Mouse (Mus musculus) hindbrain, embryonic 15.5 days (tissue): Measurements from ENCODE around the gene Tmprss4. TPM values are rescaled to one million over a fixed set of nuclear protein-coding genes. Genes with fewer than 3 reads are reported as not detected.

ENCODE experiments used
- ATAC-seq: fragments of 200-750 bp; cut with Nextera tagmentation; 2 replicates; pipeline ENCODE4 v1.8.0; 2017; ENCODE audit warnings: low read depth, moderate number of reproducible peaks, moderate TSS enrichment; ENCODE audit not compliant: low FRiP score
- H3K27ac ChIP-seq: fragments of 300-500 bp; sonication (generic); replicated peaks from 2 replicates; pipeline ENCODE4 v1.5.1; 2015; ENCODE audit warnings: mild to moderate bottlenecking, inconsistent platforms
- H3K27me3 ChIP-seq: fragments of 300-500 bp; sonication (generic); 2 replicates; pipeline ENCODE4 v1.6.1; 2015; ENCODE audit warnings: control low read depth, inconsistent platforms
- H3K36me3 ChIP-seq: fragments of 300-500 bp; sonication (generic); 2 replicates; pipeline ENCODE4 v1.6.1; 2015; ENCODE audit warnings: control low read depth, inconsistent platforms
- H3K4me1 ChIP-seq: fragments of 300-500 bp; sonication (generic); replicated peaks from 2 replicates; pipeline ENCODE4 v1.6.1; 2015; ENCODE audit warnings: control low read depth, inconsistent platforms
- H3K4me2 ChIP-seq: fragments of 300-500 bp; sonication (generic); 2 replicates; pipeline ENCODE4 v1.6.1; 2015; ENCODE audit warnings: moderate library complexity, mild to moderate bottlenecking, inconsistent platforms
- H3K4me3 ChIP-seq: fragments of 300-500 bp; sonication (generic); 2 replicates; pipeline ENCODE4 v1.5.1; 2015; ENCODE audit warnings: mild to moderate bottlenecking, inconsistent platforms
- H3K9ac ChIP-seq: fragments of 300-500 bp; sonication (generic); 2 replicates; pipeline ENCODE4 v1.6.1; 2015; ENCODE audit warnings: inconsistent platforms
- H3K9me3 ChIP-seq: fragments of 300-500 bp; sonication (generic); 2 replicates; pipeline ENCODE4 v1.6.1; 2016; ENCODE audit warnings: control low read depth, inconsistent platforms
- WGBS: fragments of 180-500 bp; shearing (Covaris S2); methylation state at CpG from one replicate; pipeline ENCODE4 v1.1.7; 2015; 5-methylcytosine and 5-hydroxymethylcytosine counted together
- polyA plus RNA-seq: library from polyadenylated mRNA; unstranded; fragments of >200 nt; fragmentation: Nextera tagmentation; extraction: Ambion mirVana; gene quantifications from 2 replicates; pipeline ENCODE4 v1.2.1, GENCODE M21; 2015

The Tmprss4 gene
- polyA plus RNA-seq, 1 experiment from 2014 or later, result 0.14 TPM

DNA sequence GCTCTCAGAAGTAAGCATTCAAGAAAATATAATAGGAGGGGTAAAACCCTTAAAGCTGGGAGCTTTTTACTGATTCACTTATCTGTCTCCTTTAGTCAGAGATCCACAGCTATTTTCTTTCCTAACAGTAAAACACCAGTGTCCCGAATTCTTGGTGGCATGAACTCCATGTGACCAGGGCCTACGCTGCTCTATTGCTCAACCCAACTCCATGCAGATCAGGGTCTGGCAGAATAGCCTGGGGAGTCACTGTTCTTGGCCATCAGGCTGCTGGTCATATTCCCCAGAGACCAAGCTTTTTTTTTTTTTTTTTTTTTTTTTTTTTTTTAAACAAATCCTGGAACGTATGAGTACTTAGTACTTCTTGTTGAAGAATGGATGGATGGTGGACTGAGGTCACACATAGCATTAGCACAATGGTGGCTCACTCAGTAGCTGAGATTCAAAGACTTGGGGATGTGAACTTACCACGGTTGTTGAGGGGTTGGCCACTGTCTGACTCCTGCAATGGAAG lies 14.2 kb downstream of the Tmprss4 start:
- no peaks in the 10 kb centered on the region for H3K9me3 ChIP-seq
- WGBS, result 91% methylated on average over 4 of the region's 4 CpGs
- H3K36me3 ChIP-seq, result no peaks in the 10 kb centered on the region
- no peak overlapping the region for H3K4me3 ChIP-seq
- no peak for ATAC-seq
- H3K4me1 ChIP-seq, result no peaks in the 10 kb centered on the region
- H3K9ac ChIP-seq, result no peak overlapping the region
- H3K4me2 ChIP-seq, result no peak overlapping the region
- H3K27me3 ChIP-seq, result no peaks in the 10 kb centered on the region
- no peak overlapping the region for H3K27ac ChIP-seq

GRCm38 (mm10) chr9:45188570-45189563 lies 15.0 kb downstream of the Tmprss4 start:
- no peak for ATAC-seq
- 89% methylated on average over 10 of the region's 10 CpGs for WGBS
- H3K9ac ChIP-seq, result no peak overlapping the region
- no peaks in the 10 kb centered on the region for H3K36me3 ChIP-seq
- H3K9me3 ChIP-seq, result no peaks in the 10 kb centered on the region
- H3K4me1 ChIP-seq, result no peaks in the 10 kb centered on the region
- H3K27ac ChIP-seq, result no peak overlapping the region
- no peak overlapping the region for H3K4me3 ChIP-seq
- no peaks in the 10 kb centered on the region for H3K27me3 ChIP-seq
- H3K4me2 ChIP-seq, result no peak overlapping the region

GRCm38 (mm10) chr9:45185250-45185649 lies 18.6 kb downstream of the Tmprss4 start:
- no peak overlapping the region for H3K4me2 ChIP-seq
- no peaks in the 10 kb centered on the region for H3K36me3 ChIP-seq
- no peak overlapping the region for H3K27ac ChIP-seq
- no peaks in the 10 kb centered on the region for H3K9me3 ChIP-seq
- no peak overlapping the region for H3K9ac ChIP-seq
- no peaks in the 10 kb centered on the region for H3K27me3 ChIP-seq
- no peak overlapping the region for H3K4me3 ChIP-seq
- ATAC-seq, result no peak
- no peaks in the 10 kb centered on the region for H3K4me1 ChIP-seq
- WGBS, result 86% methylated on average over 4 of the region's 4 CpGs

- Histone ChIP-seq H3K9me3 (no peaks in the 10 kb centered on the region), H3K4me1 (no peaks in the 10 kb centered on the region), H3K4me2 (no peak overlapping the region), H3K9ac (no peak overlapping the region), H3K4me3 (no peak overlapping the region), H3K36me3 (no peaks in the 10 kb centered on the region), H3K27me3 (no peaks in the 10 kb centered on the region), H3K27ac (no peak overlapping the region)
- WGBS, result 89% methylated on average over 6 of the region's 6 CpGs
- no peak for ATAC-seq
Measured at GRCm38 (mm10) chr9:45183266-45183665, 20.6 kb downstream of the Tmprss4 start.

GRCm38 (mm10) chr9:45182521-45182920 lies 21.4 kb downstream of the Tmprss4 start:
- no peak overlapping the region for H3K9ac ChIP-seq
- H3K4me1 ChIP-seq, result no peaks in the 10 kb centered on the region
- no peak for ATAC-seq
- H3K27ac ChIP-seq, result no peak overlapping the region
- H3K36me3 ChIP-seq, result no peaks in the 10 kb centered on the region
- H3K27me3 ChIP-seq, result no peaks in the 10 kb centered on the region
- no peak overlapping the region for H3K4me3 ChIP-seq
- WGBS, result 58% methylated on average over 3 of the region's 3 CpGs
- no peak overlapping the region for H3K4me2 ChIP-seq
- H3K9me3 ChIP-seq, result no peaks in the 10 kb centered on the region

- Histone ChIP-seq H3K36me3 (no peaks in the 10 kb centered on the region), H3K27ac (no peak within 1 kb of the TSS), H3K4me1 (no peaks in the 10 kb centered on the region), H3K4me3 (no peak within 1 kb of the TSS), H3K4me2 (no peak within 1 kb of the TSS), H3K9me3 (no peaks in the 10 kb centered on the region), H3K9ac (no peak within 1 kb of the TSS), H3K27me3 (no peaks in the 10 kb centered on the region)
- ATAC-seq, result no peak
- 29% methylated on average over 2 of the region's 2 CpGs for WGBS
Measured at GRCm38 (mm10) chr9:45181770-45182169, 22.1 kb downstream of the Tmprss4 start, which contains the start of gene BC049352. Gene BC049352, plus strand, starts transcription at chr9:45182007.

GRCm38 (mm10) chr9:45179282-45179681 lies 24.6 kb downstream of the Tmprss4 start:
- no peak overlapping the region for H3K4me2 ChIP-seq
- 89% methylated on average over 5 of the region's 5 CpGs for WGBS
- no peak overlapping the region for H3K4me3 ChIP-seq
- no peaks in the 10 kb centered on the region for H3K36me3 ChIP-seq
- no peaks in the 10 kb centered on the region for H3K27me3 ChIP-seq
- no peak overlapping the region for H3K27ac ChIP-seq
- H3K9me3 ChIP-seq, result no peaks in the 10 kb centered on the region
- no peak for ATAC-seq
- no peak overlapping the region for H3K9ac ChIP-seq
- no peaks in the 10 kb centered on the region for H3K4me1 ChIP-seq

GRCm38 (mm10) chr9:45173475-45173874 lies 30.4 kb downstream of the Tmprss4 start:
- H3K9me3 ChIP-seq, result no peaks in the 10 kb centered on the region
- H3K4me2 ChIP-seq, result no peak overlapping the region
- no peaks in the 10 kb centered on the region for H3K27me3 ChIP-seq
- H3K9ac ChIP-seq, result no peak overlapping the region
- no peaks in the 10 kb centered on the region for H3K4me1 ChIP-seq
- H3K4me3 ChIP-seq, result no peak overlapping the region
- no peaks in the 10 kb centered on the region for H3K36me3 ChIP-seq
- 73% methylated on average over 3 of the region's 3 CpGs for WGBS
- H3K27ac ChIP-seq, result no peak overlapping the region
- ATAC-seq, result no peak

DNA sequence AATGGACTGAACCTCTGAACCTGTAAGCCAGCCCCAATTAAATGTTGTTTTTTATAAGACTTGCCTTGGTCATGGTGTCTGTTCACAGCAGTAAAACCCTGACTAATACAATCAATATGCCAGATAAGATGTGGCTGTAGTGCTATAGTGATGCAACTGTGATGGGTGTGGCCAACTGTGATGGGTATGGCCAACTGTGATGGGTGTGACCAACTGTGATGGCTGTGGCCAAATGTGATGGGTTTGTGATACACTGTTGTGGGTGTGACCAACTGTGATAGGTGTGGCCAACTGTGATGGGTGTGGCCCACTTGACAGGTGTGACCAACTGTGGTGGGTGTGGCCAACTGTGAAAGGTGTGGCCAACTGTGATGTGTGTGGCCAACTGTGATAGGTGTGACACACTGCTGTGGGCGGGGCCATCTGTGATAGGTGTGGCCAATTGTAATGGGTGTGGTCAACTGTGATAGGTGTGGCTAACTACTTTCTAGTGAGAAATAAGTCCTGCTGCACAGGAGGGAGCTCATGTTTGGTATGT lies 32.8 kb downstream of the Tmprss4 start:
- Histone ChIP-seq H3K4me1 (no peaks in the 10 kb centered on the region), H3K36me3 (no peaks in the 10 kb centered on the region), H3K27ac (no peak overlapping the region), H3K9me3 (no peaks in the 10 kb centered on the region), H3K9ac (no peak overlapping the region), H3K27me3 (no peaks in the 10 kb centered on the region), H3K4me3 (no peak overlapping the region), H3K4me2 (no peak overlapping the region)
- WGBS, result 85% methylated on average over 1 of the region's 1 CpGs
- ATAC-seq, result no peak

DNA sequence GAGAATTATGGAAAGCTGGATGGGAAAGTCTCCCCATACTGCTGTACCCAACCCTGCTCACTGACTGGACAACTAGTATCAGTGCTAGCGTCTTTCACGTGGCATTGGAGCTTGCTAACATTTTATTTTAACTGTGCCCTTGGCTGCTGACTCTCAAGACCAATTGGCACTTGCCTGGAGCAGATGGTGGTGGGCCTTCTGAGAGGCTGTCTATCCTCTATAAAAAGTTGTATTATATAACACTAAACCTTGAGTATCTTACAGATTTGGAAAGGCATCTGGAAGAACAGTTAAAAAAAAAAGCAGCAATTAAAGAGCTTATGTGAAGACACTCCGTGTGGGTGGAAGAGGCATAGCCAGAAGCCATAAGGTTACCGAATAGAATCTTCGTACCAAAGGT lies 33.7 kb downstream of the Tmprss4 start:
- Histone ChIP-seq H3K27me3 (no peaks in the 10 kb centered on the region), H3K4me2 (no peak overlapping the region), H3K36me3 (no peaks in the 10 kb centered on the region), H3K27ac (no peak overlapping the region), H3K4me3 (no peak overlapping the region), H3K4me1 (no peaks in the 10 kb centered on the region), H3K9me3 (no peaks in the 10 kb centered on the region), H3K9ac (no peak overlapping the region)
- WGBS, result 92% methylated on average over 5 of the region's 5 CpGs
- no peak for ATAC-seq

DNA sequence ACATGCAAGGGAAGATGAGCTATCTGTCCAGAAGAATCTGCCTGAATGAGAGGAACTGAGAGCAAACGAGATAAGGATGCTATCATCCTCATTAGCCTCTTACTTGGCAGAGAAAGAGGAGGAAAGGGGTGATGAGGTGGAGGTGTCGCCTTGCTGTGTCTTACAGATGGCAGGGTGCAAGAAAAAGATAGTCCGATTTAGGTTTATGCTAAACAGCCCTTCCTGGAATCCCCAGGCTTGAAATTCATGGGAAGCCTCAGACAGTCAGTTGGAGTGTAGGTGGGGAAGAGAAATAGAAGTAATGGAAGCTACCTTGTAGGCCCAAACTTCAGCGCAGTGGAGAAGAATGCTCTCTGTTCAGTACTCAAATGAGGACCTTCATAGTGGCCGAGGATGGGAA lies 36.0 kb downstream of the Tmprss4 start:
- Histone ChIP-seq H3K27ac (no peak overlapping the region), H3K9ac (no peak overlapping the region), H3K4me3 (no peak overlapping the region), H3K4me1 (no peaks in the 10 kb centered on the region), H3K9me3 (no peaks in the 10 kb centered on the region), H3K27me3 (no peaks in the 10 kb centered on the region), H3K36me3 (no peaks in the 10 kb centered on the region), H3K4me2 (no peak overlapping the region)
- 83% methylated on average over 5 of the region's 5 CpGs for WGBS
- ATAC-seq, result no peak

DNA sequence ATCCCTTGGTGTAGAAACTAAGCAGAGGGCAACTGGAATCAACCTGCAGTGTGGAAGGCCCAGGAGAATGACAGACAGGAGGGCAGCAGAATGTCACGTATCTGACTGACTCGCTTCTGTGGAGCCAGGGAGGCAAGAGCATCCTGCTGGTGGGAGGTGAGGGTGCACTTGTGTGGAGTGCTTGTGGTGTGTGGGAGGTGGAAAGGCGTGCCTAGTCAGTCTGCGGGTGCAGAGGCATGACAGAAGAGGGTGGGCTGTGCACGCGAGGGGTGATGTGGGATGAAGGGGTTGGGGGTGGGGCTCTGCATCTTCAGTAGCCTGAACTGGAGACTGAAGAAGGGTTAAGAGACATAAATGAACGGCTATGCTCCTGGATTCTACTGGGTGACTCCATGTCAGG lies 50.5 kb downstream of the Tmprss4 start:
- H3K4me2 ChIP-seq, result no peak overlapping the region
- ATAC-seq, result no peak
- 78% methylated on average over 7 of the region's 7 CpGs for WGBS
- H3K27ac ChIP-seq, result no peak overlapping the region
- H3K9me3 ChIP-seq, result no peaks in the 10 kb centered on the region
- no peak overlapping the region for H3K4me3 ChIP-seq
- H3K4me1 ChIP-seq, result no peaks in the 10 kb centered on the region
- H3K9ac ChIP-seq, result no peak overlapping the region
- H3K36me3 ChIP-seq, result no peaks in the 10 kb centered on the region
- no peaks in the 10 kb centered on the region; the same call in 1 of the 2 replicates for H3K27me3 ChIP-seq
